Mouse (Mus musculus) adipocyte (in vitro differentiated cells): ENCODE measurements around the gene Bhmt.
A peak's percentile ranks its signal among the peaks of the same experiment; 100 is the strongest.

ENCODE experiments used
- DNase-seq: peaks from one replicate; pipeline ENCODE4 v3.0.0-alpha.2; 2016; ENCODE audit warnings: low spot score

Bhmt gene

GRCm38 (mm10) chr13:93637282-93638245 lies at the start of gene Bhmt:
Gene Bhmt, minus strand, starts transcription at chr13:93637961.
- DNase-seq, result no peak

- DNase-seq, result no peak
Observed at GRCm38 (mm10) chr13:93687321-93687720, 49.6 kb upstream of the Bhmt start.

- no peak for DNase-seq
Observed at GRCm38 (mm10) chr13:93685226-93685625, 47.5 kb upstream of the Bhmt start.

GRCm38 (mm10) chr13:93683336-93683735 lies 45.6 kb upstream of the Bhmt start:
- no peak for DNase-seq

- no peak for DNase-seq
Observed at GRCm38 (mm10) chr13:93676864-93677263, 39.1 kb upstream of the Bhmt start.

GRCm38 (mm10) chr13:93674131-93674561 lies 36.4 kb upstream of the Bhmt start, which contains the start of the genes Bhmt2 and Dmgdh:
Gene Bhmt2, minus strand, starts transcription at chr13:93674302.
Gene Dmgdh, plus strand, starts transcription at chr13:93674433.
- no peak for DNase-seq

- DNase-seq, result no peak
Observed at GRCm38 (mm10) chr13:93673296-93673695, 35.5 kb upstream of the Bhmt start.

- DNase-seq, result no peak
Observed at GRCm38 (mm10) chr13:93672371-93672770, 34.6 kb upstream of the Bhmt start.

- no peak for DNase-seq
Observed at GRCm38 (mm10) chr13:93667586-93667985, 29.8 kb upstream of the Bhmt start.

- no peak for DNase-seq
Observed at GRCm38 (mm10) chr13:93657941-93658340, 20.2 kb upstream of the Bhmt start.

GRCm38 (mm10) chr13:93653382-93653781 lies 15.6 kb upstream of the Bhmt start:
- DNase-seq, result no peak

- no peak for DNase-seq
Observed at GRCm38 (mm10) chr13:93648387-93649130, 10.8 kb upstream of the Bhmt start.

- DNase-seq, result no peak
Observed at GRCm38 (mm10) chr13:93639636-93640035, 1.9 kb upstream of the Bhmt start.

- no peak for DNase-seq
Observed at GRCm38 (mm10) chr13:93636561-93636960, 1.2 kb downstream of the Bhmt start.

- no peak for DNase-seq
Observed at GRCm38 (mm10) chr13:93632927-93633326, 4.8 kb downstream of the Bhmt start.

- DNase-seq, result no peak
Observed at GRCm38 (mm10) chr13:93630941-93631705, 6.6 kb downstream of the Bhmt start.

GRCm38 (mm10) chr13:93628861-93629260 lies 8.9 kb downstream of the Bhmt start:
- no peak for DNase-seq

- DNase-seq, result no peak
Observed at GRCm38 (mm10) chr13:93614361-93614948, 23.3 kb downstream of the Bhmt start.

- DNase-seq, result no peak
Observed at GRCm38 (mm10) chr13:93613771-93614170, 24.0 kb downstream of the Bhmt start.

GRCm38 (mm10) chr13:93612660-93613607 lies 24.8 kb downstream of the Bhmt start:
- DNase-seq, result peak; percentile 76
